Mouse (Mus musculus) liver, adult 2 months (tissue): ENCODE measurements around the gene Nags. TPM values are rescaled to one million over a fixed set of nuclear protein-coding genes. Genes with fewer than 3 reads are reported as not detected.

Experiments used
- DNase-seq: peaks from one replicate; pipeline ENCODE4 v3.0.0-alpha.2; 2011; ENCODE audit warnings: low read depth, low spot score; ENCODE audit errors: extremely low read depth
- H3K27ac ChIP-seq: fragments of 200-500 bp; replicated peaks from 2 replicates; pipeline ENCODE4 v1.5.1; 2012; ENCODE audit warnings: low read depth, mild to moderate bottlenecking, control low read depth, inconsistent platforms, low read length; ENCODE audit not compliant: insufficient read depth
- H3K27me3 ChIP-seq: fragments of 200-500 bp; 2 replicates; pipeline ENCODE4 v1.6.1; 2012; ENCODE audit warnings: mild to moderate bottlenecking, moderate library complexity, low read length, inconsistent platforms; ENCODE audit not compliant: control insufficient read depth, insufficient read depth
- H3K36me3 ChIP-seq: fragments of 200-500 bp; 2 replicates; pipeline ENCODE4 v1.6.1; 2012; ENCODE audit warnings: low read length, inconsistent platforms; ENCODE audit not compliant: control insufficient read depth, insufficient read depth
- H3K4me1 ChIP-seq: fragments of 200-500 bp; 2 replicates; pipeline ENCODE4 v1.6.1; 2011; ENCODE audit warnings: low read length; ENCODE audit not compliant: control insufficient read depth, insufficient read depth
- H3K4me3 ChIP-seq: fragments of 200-500 bp; 2 replicates; pipeline ENCODE4 v1.5.1; 2011; ENCODE audit warnings: low read depth, mild to moderate bottlenecking, control low read depth, low read length, moderate library complexity; ENCODE audit not compliant: insufficient read depth
- H3K79me2 ChIP-seq: fragments of 200-500 bp; 2 replicates; pipeline ENCODE4 v1.6.1; 2012; ENCODE audit warnings: inconsistent platforms, mild to moderate bottlenecking, low read length, moderate library complexity; ENCODE audit not compliant: control insufficient read depth, insufficient read depth
- H3K9ac ChIP-seq: fragments of 200-500 bp; 2 replicates; pipeline ENCODE4 v1.6.1; 2012; ENCODE audit warnings: low read depth, mild to moderate bottlenecking, control low read depth, inconsistent platforms, low read length
- CTCF ChIP-seq: fragments of 200-500 bp; IDR thresholded peaks from 2 replicates; pipeline ENCODE4 v1.5.1; 2011; ENCODE audit warnings: low read depth, low read length, control low read depth
- POLR2A ChIP-seq: fragments of 200-500 bp; IDR thresholded peaks from 2 replicates; pipeline ENCODE4 v1.6.1; 2011; ENCODE audit warnings: low read length, control low read depth; ENCODE audit not compliant: insufficient read depth; ENCODE audit errors: extremely low read depth
- WGBS: fragments of 180-500 bp; shearing (Covaris S2); methylation state at CpG from one replicate; pipeline ENCODE4 v1.1.7; 2018; 5-methylcytosine and 5-hydroxymethylcytosine counted together
- polyA plus RNA-seq: library from polyadenylated mRNA; depleted of rRNA; stranded (reverse); fragments of >200 nt; gene quantifications from 2 replicates; pipeline ENCODE4 v1.2.3, GENCODE M21; 2012
- total RNA-seq: library from RNA; depleted of rRNA; stranded (reverse); fragments of >200 nt; gene quantifications from 2 replicates; pipeline ENCODE4 v1.2.3, GENCODE M21; 2014

The Nags gene
- total and polyA plus RNA-seq, 2 experiments, result 58.6 to 135 TPM

- TF ChIP-seq CTCF, result no peak
- peak; percentile 79 for TF ChIP-seq POLR2A
- peak; percentile 66 for DNase-seq
- Histone ChIP-seq H3K4me1 (peaks cover 19% of the 10 kb centered on the region), H3K79me2 (peaks cover 22% of the 10 kb centered on the region), H3K27me3 (no peaks in the 10 kb centered on the region), H3K4me3 (peak within 1 kb of the TSS; percentile 92), H3K36me3 (peaks cover 9% of the 10 kb centered on the region), H3K9ac (peak within 1 kb of the TSS; percentile 95), H3K27ac (peak within 1 kb of the TSS; percentile 88)
- WGBS, result under 1% methylated on average over 70 of the region's 70 CpGs
Measured at GRCm38 (mm10) chr11:102184646-102185495, 39.6 kb downstream of the Nags start, which contains the start of gene Lsm12. TSS of gene Lsm12 (minus strand) at chr11:102185296.

- Histone ChIP-seq H3K4me3 (no peak overlapping the region; the same call in 1 of the 2 replicates), H3K9ac (no peak overlapping the region), H3K27me3 (no peaks in the 10 kb centered on the region), H3K79me2 (peaks cover 20% of the 10 kb centered on the region), H3K27ac (no peak overlapping the region), H3K36me3 (peaks cover 8% of the 10 kb centered on the region), H3K4me1 (peaks cover 22% of the 10 kb centered on the region)
- no peak for TF ChIP-seq POLR2A
- no peak for TF ChIP-seq CTCF
- 37% methylated on average over 3 of the region's 3 CpGs for WGBS
- peak; percentile 18 for DNase-seq
Measured at GRCm38 (mm10) chr11:102185677-102186076, 40.4 kb downstream of the Nags start.

- TF ChIP-seq CTCF (no peak), POLR2A (no peak)
- Histone ChIP-seq H3K4me1 (peaks cover 24% of the 10 kb centered on the region), H3K36me3 (peaks cover 5% of the 10 kb centered on the region; the same call in 1 of the 2 replicates), H3K79me2 (peaks cover 19% of the 10 kb centered on the region), H3K4me3 (no peak overlapping the region), H3K27ac (peak overlapping the region; percentile 32), H3K27me3 (no peaks in the 10 kb centered on the region), H3K9ac (no peak overlapping the region)
- DNase-seq, result peak; percentile 80
- 21% methylated on average over 1 of the region's 1 CpGs for WGBS
Measured at GRCm38 (mm10) chr11:102186235-102186634, 40.9 kb downstream of the Nags start.

- peaks cover 10% of the 10 kb centered on the region for H3K79me2 ChIP-seq
- H3K27me3 ChIP-seq, result no peaks in the 10 kb centered on the region
- 67% methylated on average over 6 of the region's 6 CpGs for WGBS
- H3K4me1 ChIP-seq, result peaks cover 13% of the 10 kb centered on the region
- no peak for TF ChIP-seq CTCF
- TF ChIP-seq POLR2A, result no peak
- H3K9ac ChIP-seq, result 0 out of 2 replicates have a peak overlapping the region, but pooled peaks have one; percentile 8
- peak overlapping the region; percentile 40; the same call in 1 of the 2 replicates for H3K27ac ChIP-seq
- no peak overlapping the region for H3K4me3 ChIP-seq
- no peaks in the 10 kb centered on the region for H3K36me3 ChIP-seq
- no peak for DNase-seq
Measured at GRCm38 (mm10) chr11:102188980-102189379, 43.7 kb downstream of the Nags start.

- H3K9ac ChIP-seq, result peak within 1 kb of the TSS; percentile 64
- H3K79me2 ChIP-seq, result peaks cover 3% of the 10 kb centered on the region
- TF ChIP-seq POLR2A, result no peak
- no peak for TF ChIP-seq CTCF
- H3K4me3 ChIP-seq, result peak within 1 kb of the TSS; percentile 76
- H3K27me3 ChIP-seq, result no peaks in the 10 kb centered on the region
- H3K36me3 ChIP-seq, result 0 out of 2 replicates have a peak, but pooled peaks cover under 1% of the 10 kb centered on the region
- peak; percentile 91 for DNase-seq
- WGBS, result under 1% methylated on average over 50 of the region's 50 CpGs
- H3K27ac ChIP-seq, result peak within 1 kb of the TSS; percentile 53
- peaks cover 9% of the 10 kb centered on the region for H3K4me1 ChIP-seq
Measured at GRCm38 (mm10) chr11:102189461-102190436, 44.4 kb downstream of the Nags start, which contains the start of gene G6pc3. TSS of gene G6pc3 (plus strand) at chr11:102189620.
